Mouse (Mus musculus) embryonic facial prominence, embryonic 10.5 days (tissue): ENCODE data around the gene Alk. TPM values are rescaled to one million over a fixed set of nuclear protein-coding genes. Genes with fewer than 3 reads are reported as not detected.

Experiments used
- DNase-seq: peaks from one replicate; pipeline ENCODE4 v3.0.0-alpha.2; 2017; ENCODE audit warnings: low spot score
- H3K27ac ChIP-seq: fragments of 300-500 bp; sonication (generic); replicated peaks from 2 replicates; pipeline ENCODE4 v1.5.1; 2016; ENCODE audit warnings: mild to moderate bottlenecking
- H3K27me3 ChIP-seq: fragments of 300-500 bp; sonication (generic); replicated peaks from 2 replicates; pipeline ENCODE4 v1.6.1; 2016; ENCODE audit warnings: low read depth, mild to moderate bottlenecking; ENCODE audit not compliant: poor library complexity, severe bottlenecking
- H3K36me3 ChIP-seq: fragments of 300-500 bp; sonication (generic); replicated peaks from 2 replicates; pipeline ENCODE4 v1.6.1; 2016; ENCODE audit warnings: mild to moderate bottlenecking, moderate library complexity
- H3K4me1 ChIP-seq: fragments of 300-500 bp; sonication (generic); 2 replicates; pipeline ENCODE4 v1.6.1; 2016
- H3K4me3 ChIP-seq: fragments of 300-500 bp; sonication (generic); 2 replicates; pipeline ENCODE4 v1.5.1; 2016; ENCODE audit warnings: mild to moderate bottlenecking, moderate library complexity
- H3K9me3 ChIP-seq: fragments of 300-500 bp; sonication (generic); 2 replicates; pipeline ENCODE4 v1.6.1; 2016; ENCODE audit warnings: mild to moderate bottlenecking
- WGBS: fragments of 180-500 bp; shearing (Covaris S2); methylation state at CpG from one replicate; pipeline ENCODE4 v1.1.7; 2016; 5-methylcytosine and 5-hydroxymethylcytosine counted together
- polyA plus RNA-seq: library from polyadenylated mRNA; unstranded; fragments of >200 nt; fragmentation: Nextera tagmentation; extraction: Ambion mirVana; gene quantifications from 2 replicates; pipeline ENCODE4 v1.2.1, GENCODE M21; 2016

The Alk gene
- polyA plus RNA-seq, 1 experiment from 2014 or later, result 0.40 TPM

- Histone ChIP-seq H3K27ac (no peak overlapping the region), H3K4me1 (no peaks in the 10 kb centered on the region), H3K4me3 (no peak overlapping the region), H3K9me3 (peaks cover 5% of the 10 kb centered on the region; the same call in 1 of the 2 replicates), H3K27me3 (no peaks in the 10 kb centered on the region), H3K36me3 (no peaks in the 10 kb centered on the region)
- no peak for DNase-seq
- WGBS, result 85% methylated on average over 8 of the region's 8 CpGs
Measured at GRCm38 (mm10) chr17:72275391-72275904, 329.0 kb downstream of the Alk start.

GRCm38 (mm10) chr17:72274205-72274604 is 330.2 kb downstream of the Alk start:
- Histone ChIP-seq H3K36me3 (no peaks in the 10 kb centered on the region), H3K4me1 (no peaks in the 10 kb centered on the region), H3K4me3 (no peak overlapping the region), H3K9me3 (peaks cover 5% of the 10 kb centered on the region; the same call in 1 of the 2 replicates), H3K27me3 (no peaks in the 10 kb centered on the region), H3K27ac (no peak overlapping the region)
- WGBS, result 92% methylated on average over 5 of the region's 5 CpGs
- no peak for DNase-seq

- Histone ChIP-seq H3K36me3 (no peaks in the 10 kb centered on the region), H3K27ac (no peak overlapping the region), H3K4me1 (no peaks in the 10 kb centered on the region), H3K4me3 (no peak overlapping the region), H3K27me3 (no peaks in the 10 kb centered on the region), H3K9me3 (no peaks in the 10 kb centered on the region)
- 89% methylated on average over 1 of the region's 1 CpGs for WGBS
- no peak for DNase-seq
Measured at GRCm38 (mm10) chr17:72271640-72272039, 332.8 kb downstream of the Alk start.

- H3K27me3 ChIP-seq, result no peaks in the 10 kb centered on the region
- no peaks in the 10 kb centered on the region for H3K36me3 ChIP-seq
- no peaks in the 10 kb centered on the region for H3K9me3 ChIP-seq
- no peak overlapping the region for H3K27ac ChIP-seq
- H3K4me1 ChIP-seq, result no peaks in the 10 kb centered on the region
- H3K4me3 ChIP-seq, result no peak overlapping the region
- 84% methylated on average over 5 of the region's 5 CpGs for WGBS
- DNase-seq, result no peak
Measured at GRCm38 (mm10) chr17:72268529-72268928, 335.9 kb downstream of the Alk start.

- no peaks in the 10 kb centered on the region for H3K4me1 ChIP-seq
- no peaks in the 10 kb centered on the region for H3K36me3 ChIP-seq
- H3K4me3 ChIP-seq, result no peak overlapping the region
- H3K27me3 ChIP-seq, result no peaks in the 10 kb centered on the region
- H3K27ac ChIP-seq, result no peak overlapping the region
- H3K9me3 ChIP-seq, result no peaks in the 10 kb centered on the region
- 87% methylated on average over 9 of the region's 9 CpGs for WGBS
- no peak for DNase-seq
Measured at GRCm38 (mm10) chr17:72265171-72266022, 339.0 kb downstream of the Alk start.

GRCm38 (mm10) chr17:72253411-72253810 is 351.0 kb downstream of the Alk start:
- Histone ChIP-seq H3K4me3 (no peak overlapping the region), H3K9me3 (no peaks in the 10 kb centered on the region), H3K27me3 (no peaks in the 10 kb centered on the region), H3K4me1 (peaks cover 3% of the 10 kb centered on the region), H3K36me3 (no peaks in the 10 kb centered on the region), H3K27ac (no peak overlapping the region)
- 53% methylated on average over 5 of the region's 5 CpGs for WGBS
- DNase-seq, result no peak

- WGBS, result 82% methylated on average over 4 of the region's 4 CpGs
- Histone ChIP-seq H3K27me3 (no peaks in the 10 kb centered on the region), H3K4me1 (peaks cover 3% of the 10 kb centered on the region), H3K36me3 (no peaks in the 10 kb centered on the region), H3K27ac (no peak overlapping the region), H3K4me3 (no peak overlapping the region), H3K9me3 (no peaks in the 10 kb centered on the region)
- DNase-seq, result no peak
Measured at GRCm38 (mm10) chr17:72251554-72251953, 352.9 kb downstream of the Alk start.

GRCm38 (mm10) chr17:72250482-72251405 is 353.7 kb downstream of the Alk start:
- no peaks in the 10 kb centered on the region for H3K27me3 ChIP-seq
- H3K4me3 ChIP-seq, result no peak overlapping the region
- WGBS, result 77% methylated on average over 7 of the region's 7 CpGs
- H3K9me3 ChIP-seq, result no peaks in the 10 kb centered on the region
- H3K36me3 ChIP-seq, result no peaks in the 10 kb centered on the region
- no peak for DNase-seq
- H3K27ac ChIP-seq, result no peak overlapping the region
- H3K4me1 ChIP-seq, result peaks cover 3% of the 10 kb centered on the region

- Histone ChIP-seq H3K36me3 (no peaks in the 10 kb centered on the region), H3K9me3 (peaks cover 3% of the 10 kb centered on the region; the same call in 1 of the 2 replicates), H3K27ac (no peak overlapping the region), H3K27me3 (no peaks in the 10 kb centered on the region), H3K4me1 (no peaks in the 10 kb centered on the region), H3K4me3 (no peak overlapping the region)
- peak; percentile 19 for DNase-seq
- 44% methylated on average over 4 of the region's 4 CpGs for WGBS
Measured at GRCm38 (mm10) chr17:72242036-72242435, 362.4 kb downstream of the Alk start.

GRCm38 (mm10) chr17:72237315-72237714 is 367.1 kb downstream of the Alk start:
- H3K4me3 ChIP-seq, result no peak overlapping the region
- no peak for DNase-seq
- no peaks in the 10 kb centered on the region for H3K27me3 ChIP-seq
- H3K4me1 ChIP-seq, result no peaks in the 10 kb centered on the region
- no peak overlapping the region for H3K27ac ChIP-seq
- no peaks in the 10 kb centered on the region for H3K36me3 ChIP-seq
- WGBS, result 90% methylated on average over 1 of the region's 1 CpGs
- peaks cover 3% of the 10 kb centered on the region; the same call in 1 of the 2 replicates for H3K9me3 ChIP-seq

- Histone ChIP-seq H3K9me3 (no peaks in the 10 kb centered on the region), H3K4me1 (no peaks in the 10 kb centered on the region), H3K27ac (no peak overlapping the region), H3K4me3 (no peak overlapping the region), H3K27me3 (no peaks in the 10 kb centered on the region), H3K36me3 (no peaks in the 10 kb centered on the region)
- DNase-seq, result no peak
- 84% methylated on average over 7 of the region's 7 CpGs for WGBS
Measured at GRCm38 (mm10) chr17:72230891-72231290, 373.5 kb downstream of the Alk start.

- H3K27me3 ChIP-seq, result no peaks in the 10 kb centered on the region
- no peaks in the 10 kb centered on the region for H3K4me1 ChIP-seq
- H3K9me3 ChIP-seq, result no peaks in the 10 kb centered on the region
- H3K36me3 ChIP-seq, result no peaks in the 10 kb centered on the region
- WGBS, result 91% methylated on average over 3 of the region's 3 CpGs
- H3K27ac ChIP-seq, result no peak overlapping the region
- no peak for DNase-seq
- no peak overlapping the region for H3K4me3 ChIP-seq
Measured at GRCm38 (mm10) chr17:72218816-72219215, 385.6 kb downstream of the Alk start.
